Mouse (Mus musculus): Measurements from ENCODE around the gene Pdia5.

Gene Pdia5

DNA sequence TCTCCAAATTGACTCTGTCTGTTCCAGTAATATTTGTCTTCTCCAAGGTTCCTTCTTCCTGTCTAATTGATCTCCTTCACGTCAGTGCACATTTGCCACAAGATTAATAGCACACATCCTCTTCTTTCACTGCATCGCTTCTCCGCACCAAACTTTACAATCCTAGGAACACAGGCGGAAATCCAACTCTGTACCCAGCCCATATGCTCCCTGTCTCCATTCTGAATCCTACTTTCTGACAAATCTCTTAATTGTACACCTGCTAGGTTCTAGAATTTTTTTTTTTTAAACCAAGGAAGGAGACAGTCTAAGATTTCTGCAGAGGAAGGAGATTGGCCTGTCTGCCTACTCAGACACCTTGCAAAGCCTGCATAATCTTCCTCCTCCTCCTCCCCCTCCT, 59.1 kb downstream of the Pdia5 start:
- DNase-seq: no peak

- no peak for DNase-seq
These were observed 65.7 kb downstream of the Pdia5 start for GRCm38 (mm10) chr16:35424926-35425325.

DNA sequence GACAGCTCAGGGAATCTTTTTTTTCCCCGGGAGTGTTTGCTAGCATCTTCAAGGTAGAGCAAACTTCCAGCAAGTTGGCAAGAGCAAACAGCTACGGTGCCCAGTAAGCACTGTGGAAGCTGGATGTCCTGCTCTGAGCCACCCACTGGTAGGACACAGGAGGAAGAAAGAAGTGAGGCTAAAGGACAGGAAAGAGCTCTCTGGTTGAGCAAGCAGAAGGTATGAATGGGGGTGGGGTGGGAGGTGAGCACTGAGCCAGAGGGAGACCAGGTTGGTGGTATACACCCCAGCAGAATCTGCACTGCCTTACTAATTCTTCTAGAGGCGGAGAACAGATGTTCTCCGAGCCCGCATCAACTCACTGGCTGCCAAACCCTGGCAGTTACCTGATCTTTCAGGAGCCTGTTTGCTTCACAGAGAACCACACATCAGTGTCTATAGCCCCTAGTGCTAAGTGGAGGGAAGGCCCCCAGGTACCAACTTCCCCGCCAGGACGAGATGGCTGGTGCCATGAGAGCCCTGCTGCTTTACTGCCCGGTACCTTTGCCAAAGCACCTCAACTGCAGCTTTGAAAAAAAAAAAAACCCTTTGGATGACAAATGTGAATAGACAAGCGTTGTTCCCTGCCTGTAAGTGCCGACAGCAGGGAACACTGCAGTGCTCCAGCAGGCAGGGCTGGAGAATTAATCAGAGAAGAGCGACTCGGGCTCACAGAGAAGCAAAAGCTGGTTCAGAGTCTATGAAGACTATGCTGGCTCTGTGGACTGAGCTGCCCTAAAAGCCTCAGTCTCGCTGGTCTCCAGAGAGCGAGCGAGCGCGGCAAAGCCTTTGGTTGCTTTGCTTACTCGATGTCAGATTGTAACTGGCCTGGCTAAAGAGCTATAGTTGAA, 67.2 kb downstream of the Pdia5 start:
- peak; percentile 21 for DNase-seq

- DNase-seq: no peak
These were observed 68.0 kb downstream of the Pdia5 start for GRCm38 (mm10) chr16:35422705-35423104.

DNA sequence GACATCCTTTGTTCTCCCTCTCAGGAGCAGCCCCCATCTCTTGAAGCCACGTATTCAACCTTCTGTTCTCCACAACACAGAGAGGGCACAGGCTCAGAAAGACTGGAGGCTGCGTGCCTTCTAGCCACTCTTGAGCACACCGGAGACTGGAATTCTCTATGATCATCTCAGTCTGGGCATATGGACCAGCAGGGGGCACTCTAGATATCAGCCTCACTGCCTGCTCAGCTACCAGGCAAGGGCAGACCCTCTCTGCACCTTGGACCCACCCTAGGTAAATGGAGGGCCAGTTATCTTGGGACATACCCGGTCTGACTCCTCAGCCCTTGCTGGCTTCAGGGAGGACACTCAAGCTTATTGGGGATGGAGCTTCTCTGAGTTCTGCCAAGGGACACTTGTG, 68.5 kb downstream of the Pdia5 start:
- peak; percentile 38 for DNase-seq

DNA sequence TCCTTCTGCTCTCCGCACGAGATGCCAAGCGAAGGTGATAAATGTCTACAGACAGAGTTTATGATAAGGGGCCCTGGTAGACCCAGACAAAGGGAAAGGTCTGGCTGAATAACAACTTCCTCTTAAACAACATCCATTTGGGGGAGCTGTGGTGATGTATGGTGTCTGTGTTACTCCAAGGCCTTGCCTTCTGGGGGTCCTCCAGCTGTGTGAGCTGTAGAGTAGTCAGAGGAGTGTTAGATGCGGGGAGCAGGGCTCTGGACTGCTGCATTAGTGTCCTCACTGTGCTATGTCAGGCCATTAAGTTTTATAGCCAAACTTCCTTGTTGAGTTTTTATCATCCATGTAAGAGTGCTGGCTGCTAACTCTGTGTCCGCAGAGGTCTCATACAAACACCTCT, 76.1 kb downstream of the Pdia5 start:
- no peak for DNase-seq

DNA sequence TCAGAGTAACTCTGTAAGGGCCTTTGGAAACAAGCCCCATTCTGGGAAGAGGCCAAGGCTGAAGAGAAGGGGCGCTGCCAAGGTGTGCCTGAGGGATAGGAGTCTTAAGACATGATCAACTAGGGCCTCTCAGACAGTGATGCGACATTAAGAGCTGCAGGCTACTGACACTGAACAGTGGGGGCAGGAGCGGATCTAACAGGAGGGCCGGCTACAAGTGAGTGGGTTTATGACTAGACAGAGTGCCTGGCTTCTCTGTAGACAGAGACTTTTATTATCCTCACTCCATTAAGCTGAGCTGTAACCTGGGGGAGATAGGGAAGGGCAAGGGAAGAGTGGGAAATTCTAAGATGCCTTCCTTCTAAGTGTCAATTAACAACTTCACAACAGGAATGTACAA, 84.0 kb downstream of the Pdia5 start:
- no peak for DNase-seq

- DNase-seq: no peak
These were observed 84.5 kb downstream of the Pdia5 start for GRCm38 (mm10) chr16:35406166-35406565.

GRCm38 (mm10) chr16:35405348-35406080, 85.2 kb downstream of the Pdia5 start:
- no peak for DNase-seq

DNA sequence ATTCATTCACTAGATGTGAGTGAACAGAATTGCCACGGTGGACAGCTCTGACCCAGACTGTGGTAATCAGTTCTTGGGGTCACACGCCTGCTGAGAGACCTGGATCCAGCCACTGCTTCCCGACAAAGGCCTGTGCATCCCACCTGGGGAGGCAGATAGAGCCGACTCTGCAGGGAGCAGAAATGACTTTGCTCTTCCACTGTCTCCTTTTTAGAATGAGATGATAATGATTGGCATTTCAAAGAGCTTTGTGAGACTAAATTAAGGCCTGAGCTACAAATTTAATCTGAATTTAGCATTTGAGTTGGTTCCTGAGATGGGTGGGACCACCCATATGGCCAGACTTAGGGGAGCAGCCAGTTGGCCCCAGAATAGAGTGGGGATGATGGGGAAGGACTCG, 85.8 kb downstream of the Pdia5 start:
- DNase-seq: no peak

DNA sequence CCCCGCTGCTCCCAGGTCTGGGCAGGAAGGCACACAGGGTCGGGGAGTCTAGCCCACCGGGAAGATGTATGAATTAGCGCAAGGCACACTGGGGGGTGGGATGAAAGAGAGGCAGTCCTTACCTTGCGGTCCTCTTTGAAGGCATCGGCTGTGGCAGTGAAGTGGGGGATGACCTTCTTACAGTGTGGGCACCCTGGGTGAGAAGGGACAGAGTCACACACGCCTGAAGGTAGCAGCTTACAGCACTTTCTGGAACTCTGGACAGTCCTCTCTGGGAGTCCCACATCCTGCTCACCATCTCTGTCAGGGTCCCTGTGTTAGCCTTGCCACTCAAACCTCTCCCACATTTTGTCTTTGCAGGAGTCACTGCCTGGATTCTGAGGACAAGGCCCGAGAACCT, 86.8 kb downstream of the Pdia5 start:
- DNase-seq: no peak

GRCm38 (mm10) chr16:35403356-35403755, 87.3 kb downstream of the Pdia5 start:
- DNase-seq: no peak

DNA sequence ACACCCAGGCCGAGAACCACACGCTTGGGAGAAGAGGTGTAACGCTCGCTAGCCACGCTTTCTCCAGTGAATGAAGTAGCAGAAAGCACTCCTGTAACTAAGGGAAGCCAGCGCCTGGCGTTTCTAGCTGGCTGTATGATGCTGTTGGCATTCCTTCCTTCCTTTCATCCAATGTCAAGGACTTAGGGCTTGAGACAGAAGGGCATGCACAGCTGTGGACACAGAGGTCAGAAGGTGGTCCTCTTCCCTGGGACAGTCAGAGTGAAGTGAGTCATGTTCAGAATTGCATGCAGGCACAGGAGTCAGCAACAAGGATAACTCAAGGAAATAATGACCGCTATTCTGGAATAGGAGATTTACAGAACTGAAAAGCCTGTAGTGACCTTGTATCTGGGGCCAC, 97.9 kb downstream of the Pdia5 start:
- DNase-seq: no peak

DNA sequence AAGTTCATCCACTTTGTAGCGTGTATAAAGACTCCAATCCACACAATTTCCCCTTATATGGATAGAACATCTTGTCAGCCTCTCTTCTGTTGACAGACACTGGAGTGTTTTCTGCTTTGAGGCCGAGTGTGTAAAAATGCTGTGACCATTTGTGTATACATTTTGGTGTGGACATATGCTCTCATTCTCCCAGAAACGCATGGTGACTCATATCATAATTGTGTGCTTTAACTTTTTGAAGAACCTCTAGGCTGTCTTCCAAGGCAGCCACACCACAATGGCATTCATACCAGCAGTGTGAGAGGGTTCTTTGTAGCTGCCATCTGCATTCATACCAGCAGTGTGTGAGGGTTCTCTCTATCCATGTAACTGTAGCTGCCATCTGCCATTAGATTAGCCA, 105.0 kb downstream of the Pdia5 start:
- no peak for DNase-seq

- DNase-seq: no peak
These were observed 110.6 kb downstream of the Pdia5 start for GRCm38 (mm10) chr16:35380048-35380447.

DNA sequence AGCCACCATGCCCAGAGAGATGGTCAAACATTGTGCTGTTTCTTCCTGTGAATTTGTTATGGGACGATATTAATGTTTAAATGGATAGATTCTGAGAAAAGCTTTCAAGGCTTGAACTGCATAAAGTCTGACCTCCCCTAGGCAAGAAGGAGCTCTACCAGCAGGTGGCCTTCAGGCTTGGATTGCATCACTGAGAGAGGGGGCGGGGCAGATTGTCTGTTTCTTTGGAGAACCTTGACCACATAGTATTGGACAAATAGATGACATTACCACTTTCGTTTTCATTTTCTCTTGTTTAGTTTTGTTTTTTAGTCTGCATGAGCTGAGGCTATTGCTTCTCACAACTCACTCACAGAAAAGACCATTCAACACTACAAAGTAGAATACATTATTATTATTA, 111.3 kb downstream of the Pdia5 start:
- no peak for DNase-seq

DNA sequence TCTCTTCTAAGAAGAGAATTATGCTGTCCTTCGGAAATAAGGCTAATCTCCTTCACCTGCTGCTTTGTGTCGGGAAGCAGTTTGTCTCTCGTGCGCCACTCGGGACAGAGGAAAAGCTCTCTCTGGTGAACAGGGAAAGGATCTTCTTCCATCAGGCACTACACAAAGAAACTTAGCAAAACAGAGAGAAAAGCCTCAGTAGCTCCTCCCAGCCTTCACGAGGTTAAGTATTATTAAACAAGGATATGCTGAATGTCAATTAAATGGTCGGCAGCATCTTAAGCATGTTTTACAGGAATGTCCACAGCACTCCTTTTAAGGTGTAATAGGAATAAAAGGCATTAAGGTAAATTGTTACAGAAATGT, 126.6 kb downstream of the Pdia5 start:
- no peak for DNase-seq

DNA sequence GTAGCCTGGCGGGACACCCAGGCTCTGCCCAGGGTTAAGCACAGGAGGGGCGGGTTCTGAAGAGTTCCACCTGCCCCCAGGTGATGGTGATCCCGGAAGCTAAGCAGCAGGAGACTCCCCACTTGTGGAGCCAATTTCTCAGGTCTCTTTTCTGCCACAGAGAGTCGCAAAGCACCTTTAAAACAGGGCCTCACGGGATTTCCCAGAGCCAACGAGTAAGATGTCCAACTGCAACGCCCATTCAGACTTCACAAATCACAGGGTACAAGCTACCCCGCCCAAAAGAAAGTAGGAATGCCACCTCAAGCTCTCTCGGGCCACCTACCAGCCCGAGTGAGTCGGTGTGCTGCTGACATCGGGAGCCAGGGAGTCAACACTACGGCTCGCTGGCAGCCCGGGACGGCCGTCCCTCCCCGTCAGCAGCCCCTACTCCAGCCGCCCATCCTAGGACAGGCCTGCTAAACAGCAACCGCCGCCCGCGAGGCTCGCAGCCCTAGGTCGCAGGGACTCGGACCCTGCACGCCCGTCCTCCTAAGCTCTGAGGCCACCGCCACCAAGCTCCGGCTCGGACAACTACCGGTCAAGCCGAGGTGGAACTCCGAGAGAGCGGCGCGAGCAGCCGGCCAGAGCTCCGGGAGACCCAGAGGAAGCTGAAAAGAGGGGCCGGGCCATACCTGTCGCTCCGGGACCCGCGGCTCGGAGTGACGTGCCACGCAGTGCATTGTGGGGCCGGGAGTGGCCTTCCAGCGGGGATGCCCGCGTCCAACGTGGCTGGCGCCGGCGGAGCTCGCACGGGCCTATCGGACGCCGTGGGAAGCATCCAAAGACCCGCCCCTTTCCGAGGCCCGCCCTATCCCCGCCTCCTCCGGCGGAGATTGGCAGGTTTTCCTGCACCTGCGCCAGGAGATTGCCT, 127.3 kb downstream of the Pdia5 start, which contains the start of gene Sec22a:
Gene Sec22a, minus strand, starts transcription at position 769 of the 913 bp plus-strand sequence.
- peak; percentile 94 for DNase-seq

- no peak for DNase-seq
These were observed 128.5 kb downstream of the Pdia5 start for GRCm38 (mm10) chr16:35362221-35362620.

GRCm38 (mm10) chr16:35360593-35360992, 130.1 kb downstream of the Pdia5 start:
- DNase-seq: peak; percentile 34

GRCm38 (mm10) chr16:35357449-35357848, 133.2 kb downstream of the Pdia5 start:
- DNase-seq: no peak
